11 mouse cellular contexts compared by ENCODE assay signal in the genomic region with DNA sequence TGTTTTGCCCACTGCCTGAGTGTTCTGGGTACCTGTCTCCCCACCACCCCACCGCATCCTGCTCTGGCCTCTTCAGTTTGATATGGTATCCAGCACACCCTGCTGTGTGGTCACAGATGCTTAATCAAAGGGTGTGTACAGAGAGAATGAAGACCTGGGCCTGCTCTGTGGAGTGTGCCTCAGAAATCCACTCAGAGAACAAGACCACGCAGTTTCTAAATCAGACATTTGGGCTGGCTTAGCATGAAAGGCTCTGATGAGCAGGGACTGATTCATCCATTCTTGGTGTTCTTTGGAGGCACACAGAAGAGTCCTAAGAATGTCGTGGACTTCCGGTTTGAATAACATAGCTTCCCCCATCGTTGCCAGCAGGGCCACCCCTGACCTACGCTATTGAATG.
A peak's percentile ranks its signal among the peaks of the same experiment; 100 is the strongest.
DNase-seq lines count a peak whose midpoint lies in the region; ATAC-seq and TF ChIP-seq lines count a peak whose summit lies in the region.
"Had no signal": no experiment of that assay in that cellular context is flagged by ENCODE, and none has a peak within 500 bp of the region (broad histone marks: within the 10 kb centered on the region; RNA-seq: fewer than 3 reads in every experiment).

No protein-coding gene starts in this region.

- no peak overlapping the region for H3K4me2 ChIP-seq in neural tube, embryonic 11.5 days (ENCODE audit: low read depth)
- peak overlapping the region; percentile 33 for H3K4me2 ChIP-seq in hindbrain, embryonic 16.5 days (ENCODE audit: low read length)
- H3K4me2 ChIP-seq: embryonic facial prominence, embryonic 12.5 days had no signal

- no peak for TF ChIP-seq POLR2A in heart, adult 2 months (IDR thresholded peaks at IDR 0.05; ENCODE audit: insufficient read depth, low read depth, low read length)
- TF ChIP-seq POLR2A in olfactory bulb, adult 2 months (IDR thresholded peaks at IDR 0.05; ENCODE audit: insufficient read depth, low read depth, low read length): no peak

- no peak overlapping the region for H3K9ac ChIP-seq in heart, adult 2 months (ENCODE audit: low read depth, low read length)
- H3K9ac ChIP-seq in neural tube, embryonic 11.5 days (ENCODE audit: low read length): no peak overlapping the region
- no peak overlapping the region for H3K9ac ChIP-seq in hindbrain, embryonic 16.5 days (ENCODE audit: low read depth, low read length)
- H3K9ac ChIP-seq: embryonic facial prominence, embryonic 12.5 days; liver, postnatal 0 days had no signal

- no peak for DNase-seq in heart, adult 2 months
- DNase-seq in heart, postnatal 14 days: no peak
- DNase-seq in neural tube, embryonic 11.5 days (ENCODE audit: low spot score): no peak
- DNase-seq in neural tube, embryonic 10.5 days (ENCODE audit: extremely low spot score, low spot score): no peak
- no peak for DNase-seq in layer of hippocampus, postnatal 36 days
- DNase-seq: kidney, adult 8-10 months; liver, postnatal 0 days had no signal

- no peak for TF ChIP-seq EP300 in heart, adult 2 months (IDR thresholded peaks at IDR 0.05; ENCODE audit: insufficient read depth, low read depth, low read length)

- H3K4me3 ChIP-seq in heart, adult 2 months: no peak overlapping the region
- H3K4me3 ChIP-seq in neural tube, embryonic 11.5 days (ENCODE audit: low read depth, low read length): no peak overlapping the region
- H3K4me3 ChIP-seq in hindbrain, embryonic 16.5 days (ENCODE audit: low read length): no peak overlapping the region
- H3K4me3 ChIP-seq in olfactory bulb, adult 2 months (ENCODE audit: insufficient read depth, low read depth, low read length): no peak overlapping the region
- H3K4me3 ChIP-seq: embryonic facial prominence, embryonic 12.5 days had no signal

- intact Hi-C loops in heart, adult 2 months (cut with DNase I): loop anchor here (2.0 kb wide), 2 partner anchors 16 to 86 kb away; partner anchors contain the start of gene Kcnd3
- intact Hi-C loops in heart, postnatal 14 days (cut with DNase I): loop anchor here (5.0 kb wide), 1 partner anchor 86 kb away; the partner anchor contains the start of gene Kcnd3

- peak overlapping the region; percentile 76 for H3K27ac ChIP-seq in heart, adult 2 months
- no peak overlapping the region for H3K27ac ChIP-seq in neural tube, embryonic 11.5 days (ENCODE audit: low read depth, low read length)
- H3K27ac ChIP-seq in hindbrain, embryonic 16.5 days (ENCODE audit: low read depth, low read length): peak overlapping the region; percentile 50
- H3K27ac ChIP-seq in olfactory bulb, adult 2 months (ENCODE audit: insufficient read depth, low read depth, low read length): peak overlapping the region; percentile 80
- H3K27ac ChIP-seq: embryonic facial prominence, embryonic 12.5 days had no signal

- H3K27me3 ChIP-seq in heart, adult 2 months (ENCODE audit: control insufficient read depth, insufficient read depth, low read length): no peaks in the 10 kb centered on the region
- no peaks in the 10 kb centered on the region for H3K27me3 ChIP-seq in neural tube, embryonic 11.5 days (ENCODE audit: control insufficient read depth, insufficient read depth, low read length)
- no peaks in the 10 kb centered on the region for H3K27me3 ChIP-seq in hindbrain, embryonic 16.5 days (replicated peaks; ENCODE audit: control insufficient read depth, insufficient read depth, low read length)
- H3K27me3 ChIP-seq: embryonic facial prominence, embryonic 12.5 days had no signal

- WGBS in heart, adult 2 months: 35% methylated on average over 6 of the region's 6 CpGs
- 56% methylated on average over 6 of the region's 6 CpGs for WGBS in neural tube, embryonic 11.5 days
- 42% methylated on average over 6 of the region's 6 CpGs for WGBS in hindbrain, embryonic 16.5 days
- WGBS in olfactory bulb, adult 2 months: 22% methylated on average over 6 of the region's 6 CpGs

- H3K36me3 ChIP-seq in heart, adult 2 months (ENCODE audit: control insufficient read depth, insufficient read depth, low read length): no peaks in the 10 kb centered on the region
- no peaks in the 10 kb centered on the region for H3K36me3 ChIP-seq in neural tube, embryonic 11.5 days (ENCODE audit: control insufficient read depth, insufficient read depth, low read length)
- H3K36me3 ChIP-seq in hindbrain, embryonic 16.5 days (ENCODE audit: control insufficient read depth, insufficient read depth, low read length): no peaks in the 10 kb centered on the region
- H3K36me3 ChIP-seq: embryonic facial prominence, embryonic 12.5 days had no signal

- H3K9me3 ChIP-seq in neural tube, embryonic 11.5 days (ENCODE audit: control insufficient read depth, low read length): no peaks in the 10 kb centered on the region
- H3K9me3 ChIP-seq in hindbrain, embryonic 16.5 days (ENCODE audit: control insufficient read depth, low read length): no peaks in the 10 kb centered on the region
- H3K9me3 ChIP-seq: embryonic facial prominence, embryonic 12.5 days had no signal

- H3K4me1 ChIP-seq in heart, adult 2 months (ENCODE audit: control insufficient read depth, insufficient read depth, low read length): peaks cover 2% of the 10 kb centered on the region; the same call in 1 of the 2 replicates
- H3K4me1 ChIP-seq in neural tube, embryonic 11.5 days (ENCODE audit: control insufficient read depth, insufficient read depth, low read length): peaks cover 11% of the 10 kb centered on the region; the same call in 1 of the 2 replicates
- peaks cover 17% of the 10 kb centered on the region for H3K4me1 ChIP-seq in hindbrain, embryonic 16.5 days (ENCODE audit: control insufficient read depth, insufficient read depth, low read depth, low read length)
- peaks cover 26% of the 10 kb centered on the region for H3K4me1 ChIP-seq in olfactory bulb, adult 2 months (ENCODE audit: control insufficient read depth, insufficient read depth, low read length)

- ATAC-seq in neural tube, embryonic 11.5 days (ENCODE audit: insufficient read depth, low FRiP score, low TSS enrichment): 0 out of 2 replicates have a peak, but pooled peaks have one; percentile 7
- no peak; the same call in 1 of the 2 replicates for ATAC-seq in hindbrain, embryonic 16.5 days
- ATAC-seq in CD4-positive, CD25-positive, alpha-beta regulatory T cell, adult 4 months: no peak
- ATAC-seq: liver, postnatal 0 days had no signal

- no peak for TF ChIP-seq CTCF in heart, adult 2 months (IDR thresholded peaks at IDR 0.05)
- TF ChIP-seq CTCF in olfactory bulb, adult 2 months (IDR thresholded peaks at IDR 0.05; ENCODE audit: insufficient read depth, low read depth, low read length): no peak

- no peaks in the 10 kb centered on the region for H3K79me2 ChIP-seq in heart, adult 2 months (replicated peaks; ENCODE audit: control insufficient read depth, insufficient read depth, low read length)
